Mouse (Mus musculus) myocyte (in vitro differentiated cells): Measurements from ENCODE around the gene Pnmt.

Experiments
- CEBPB ChIP-seq: IDR thresholded peaks from 2 replicates; pipeline ENCODE4 v1.6.1; 2011; ENCODE audit warnings: mild to moderate bottlenecking, moderate library complexity; ENCODE audit not compliant: poor library complexity, insufficient read depth, severe bottlenecking
- E2F4 ChIP-seq: IDR thresholded peaks from one replicate; pipeline ENCODE4 v1.6.1; 2011; ENCODE audit warnings: mild to moderate bottlenecking, control low read depth, moderate library complexity; ENCODE audit not compliant: insufficient read depth
- MAX ChIP-seq: IDR thresholded peaks from one replicate; pipeline ENCODE4 v1.6.1; 2011; ENCODE audit warnings: low read depth, mild to moderate bottlenecking, control low read depth
- MYOD1 ChIP-seq, 3 experiments: IDR thresholded peaks; one replicate each; pipeline ENCODE4 v1.6.1; 2011; ENCODE audit warnings: control low read depth in 2 of 3, low read depth in 2 of 3, mild to moderate bottlenecking in 2 of 3, moderate library complexity in 1 of 3; ENCODE audit not compliant: insufficient read length in 2 of 3, control insufficient read depth in 1 of 3
- MYOG ChIP-seq, 3 experiments: IDR thresholded peaks; one replicate each; pipeline ENCODE4 v1.6.1; 2011; ENCODE audit warnings: control low read depth in 2 of 3, low read depth in 2 of 3, mild to moderate bottlenecking in 2 of 3; ENCODE audit not compliant: insufficient read length in 2 of 3, control insufficient read depth in 1 of 3, insufficient read depth in 1 of 3
- POLR2A ChIP-seq: IDR thresholded peaks from one replicate; pipeline ENCODE4 v1.6.1; 2011; ENCODE audit warnings: low read depth, mild to moderate bottlenecking, control low read depth, moderate library complexity; ENCODE audit not compliant: insufficient read length
- POLR2AphosphoS2 ChIP-seq: IDR thresholded peaks from one replicate; pipeline ENCODE4 v1.6.1; 2011; ENCODE audit warnings: low read depth, control low read depth; ENCODE audit not compliant: insufficient read length
- SRF ChIP-seq: IDR thresholded peaks from one replicate; pipeline ENCODE4 v1.6.1; 2011; ENCODE audit warnings: low read depth; ENCODE audit not compliant: control insufficient read depth, insufficient read length
- TCF12 ChIP-seq: IDR thresholded peaks from one replicate; pipeline ENCODE4 v1.6.1; 2011; ENCODE audit warnings: mild to moderate bottlenecking, control low read depth; ENCODE audit not compliant: poor library complexity, insufficient read depth, severe bottlenecking
- TCF3 ChIP-seq: IDR thresholded peaks from one replicate; pipeline ENCODE4 v1.6.1; 2011; ENCODE audit warnings: low read depth, control low read depth; ENCODE audit not compliant: insufficient read length
- USF1 ChIP-seq: IDR thresholded peaks from one replicate; pipeline ENCODE4 v1.6.1; 2011; ENCODE audit warnings: low read depth, mild to moderate bottlenecking, control low read depth, moderate library complexity

- TF ChIP-seq POLR2A (no peak), TCF12 (no peak), CEBPB (no peak), USF1 (no peak), MYOG (IDR thresholded peaks at IDR 0.05; ENCODE audit: control insufficient read depth in 1 of 3, insufficient read depth in 1 of 3, insufficient read length in 2 of 3, low read depth in 2 of 3) (no peak), E2F4 (no peak), MYOD1 (IDR thresholded peaks at IDR 0.05; ENCODE audit: control insufficient read depth in 1 of 3, insufficient read length in 2 of 3, low read depth in 2 of 3) (no peak), POLR2AphosphoS2 (no peak), MAX (no peak), TCF3 (no peak), SRF (no peak)
Measured at GRCm38 (mm10) chr11:98437441-98437840, 51.2 kb downstream of the Pnmt start.
